Mouse (Mus musculus): ENCODE results near the gene Dennd4c. TPM values are rescaled to one million over a fixed set of nuclear protein-coding genes. Genes with fewer than 3 reads are reported as not detected.

The Dennd4c gene
- total and polyA plus RNA-seq, 3 experiments, result 4.0 to 4.6 (median 4.2) TPM

GRCm38 (mm10) chr4:86721856-86722358 lies 26.4 kb upstream of the Dennd4c start:
- in situ Hi-C loops (cut with MboI; ENCODE audit: low pct_ligation_motif_present, low pct_unique_long_range_greater_than_20kb, low sequenced_read_pairs) (no loop called here), dilution Hi-C loops (cut with MboI; ENCODE audit: extremely low pct_ligation_motif_present, extremely low pct_unique_long_range_greater_than_20kb, low sequenced_read_pairs) (no loop called here)
- no peaks in the 10 kb centered on the region for H3K27me3 ChIP-seq (replicated peaks)
- H3K4me1 ChIP-seq (ENCODE audit: control insufficient read depth in 1 of 2, insufficient read depth in 2 of 2), result no peaks in the 10 kb centered on the region
- TF ChIP-seq ZMIZ1 (IDR thresholded peaks at IDR 0.05; ENCODE audit: low read depth, low read length) (no peak), MYC (IDR thresholded peaks at IDR 0.05; ENCODE audit: low read depth, low read length) (no peak), ZKSCAN1 (IDR thresholded peaks at IDR 0.05; ENCODE audit: borderline replicate concordance, low read depth, low read length) (no peak), GABPA (IDR thresholded peaks at IDR 0.05; ENCODE audit: insufficient replicate concordance, low read depth, low read length) (no peak), MAX (IDR thresholded peaks at IDR 0.05; ENCODE audit: low read length) (no peak), RAD21 (IDR thresholded peaks at IDR 0.05; ENCODE audit: low read depth, low read length) (no peak)
- no peaks in the 10 kb centered on the region for H3K36me3 ChIP-seq (replicated peaks in 1 of 2; ENCODE audit: control insufficient read depth in 1 of 2, insufficient read depth in 1 of 2, low read length in 1 of 2)
- H3K9ac ChIP-seq (ENCODE audit: insufficient read depth, low read depth), result no peak overlapping the region
- no peak overlapping the region for H3K4me3 ChIP-seq (replicated peaks in 1 of 3; ENCODE audit: low read depth in 2 of 3, low read length in 2 of 3, poor library complexity in 1 of 3)
- no peak overlapping the region for H3K4me2 ChIP-seq (ENCODE audit: insufficient read depth, low read depth, poor library complexity, severe bottlenecking)
- no peak for DNase-seq (ENCODE audit: extremely low read depth)
- H3K79me2 ChIP-seq (replicated peaks; ENCODE audit: control insufficient read depth, extremely low read depth, insufficient read depth, poor library complexity, severe bottlenecking), result no peaks in the 10 kb centered on the region
- no peaks in the 10 kb centered on the region for H3K9me3 ChIP-seq (replicated peaks; ENCODE audit: low read length)
- no peak overlapping the region for H3K27ac ChIP-seq (ENCODE audit: insufficient read depth, low read depth)

GRCm38 (mm10) chr4:86725175-86725574 lies 23.2 kb upstream of the Dennd4c start:
- dilution Hi-C loops (cut with MboI; ENCODE audit: extremely low pct_ligation_motif_present, extremely low pct_unique_long_range_greater_than_20kb, low sequenced_read_pairs) (no loop called here), in situ Hi-C loops (cut with MboI; ENCODE audit: low pct_ligation_motif_present, low pct_unique_long_range_greater_than_20kb, low sequenced_read_pairs) (no loop called here)
- H3K27me3 ChIP-seq (replicated peaks), result no peaks in the 10 kb centered on the region
- H3K9ac ChIP-seq (ENCODE audit: insufficient read depth, low read depth), result no peak overlapping the region
- TF ChIP-seq BHLHE40 (IDR thresholded peaks at IDR 0.05; ENCODE audit: low read depth, low read length) (no peak), MAX (IDR thresholded peaks at IDR 0.05; ENCODE audit: low read length) (no peak), CTCF (conservative IDR thresholded peaks at IDR 0.05 in 1 of 2, IDR thresholded peaks at IDR 0.05 in 1 of 2; ENCODE audit: low read depth in 2 of 2, low read length in 2 of 2) (no peak), JUN (IDR thresholded peaks at IDR 0.05; ENCODE audit: insufficient read depth, low read depth, low read length) (no peak), PAX5 (IDR thresholded peaks at IDR 0.05; ENCODE audit: low read length) (no peak), ETS1 (conservative IDR thresholded peaks at IDR 0.05; ENCODE audit: low read depth, low read length) (no peak), MEF2A (IDR thresholded peaks at IDR 0.05; ENCODE audit: borderline replicate concordance, low read depth, low read length) (no peak), ZMIZ1 (IDR thresholded peaks at IDR 0.05; ENCODE audit: low read depth, low read length) (no peak), CHD1 (IDR thresholded peaks at IDR 0.05; ENCODE audit: low read depth, low read length) (no peak), MAZ (IDR thresholded peaks at IDR 0.05; ENCODE audit: low read depth, low read length) (no peak), ZNF384 (IDR thresholded peaks at IDR 0.05; ENCODE audit: low read depth, low read length) (no peak), IRF4 (IDR thresholded peaks at IDR 0.05; ENCODE audit: low read depth, low read length) (no peak), KAT2A (IDR thresholded peaks at IDR 0.05; ENCODE audit: insufficient replicate concordance, low read length) (no peak)
- H3K79me2 ChIP-seq (replicated peaks; ENCODE audit: control insufficient read depth, extremely low read depth, insufficient read depth, poor library complexity, severe bottlenecking), result no peaks in the 10 kb centered on the region
- H3K4me3 ChIP-seq (replicated peaks in 1 of 3; ENCODE audit: low read depth in 2 of 3, low read length in 2 of 3, poor library complexity in 1 of 3), result no peak overlapping the region
- no peaks in the 10 kb centered on the region for H3K36me3 ChIP-seq (replicated peaks in 1 of 2; ENCODE audit: control insufficient read depth in 1 of 2, insufficient read depth in 1 of 2, low read length in 1 of 2)
- H3K4me2 ChIP-seq (ENCODE audit: insufficient read depth, low read depth, poor library complexity, severe bottlenecking), result no peak overlapping the region
- H3K9me3 ChIP-seq (replicated peaks; ENCODE audit: low read length), result no peaks in the 10 kb centered on the region
- H3K4me1 ChIP-seq (ENCODE audit: control insufficient read depth in 1 of 2, insufficient read depth in 2 of 2), result no peaks in the 10 kb centered on the region
- DNase-seq (ENCODE audit: extremely low read depth), result no peak
- H3K27ac ChIP-seq (ENCODE audit: insufficient read depth, low read depth), result no peak overlapping the region
